Mouse (Mus musculus) embryo, embryonic 10.5 days (tissue): ENCODE data around the gene Eid2b.
A peak's percentile ranks its signal among the peaks of the same experiment; 100 is the strongest.
"Not testable (repeated sequence)": the region's sequence is repeated elsewhere in the genome, so short reads cannot be mapped to it uniquely, and the experiment has no call there.

Experiments used
- DNase-seq: peaks from one replicate; pipeline ENCODE4 v3.0.0-alpha.2; 2015; ENCODE audit warnings: low spot score

Gene Eid2b

GRCm38 (mm10) chr7:28277615-28278278 lies at the start of gene Eid2b:
Eid2b (plus strand) TSS chr7:28277739.
- DNase-seq: peak; percentile 95

GRCm38 (mm10) chr7:28243943-28244342 lies 33.6 kb upstream of the Eid2b start:
- DNase-seq: not testable (repeated sequence)

GRCm38 (mm10) chr7:28248957-28249356 lies 28.6 kb upstream of the Eid2b start:
- no peak for DNase-seq

- no peak for DNase-seq
Measured at GRCm38 (mm10) chr7:28251976-28252375, 25.6 kb upstream of the Eid2b start.

GRCm38 (mm10) chr7:28254591-28254990 lies 22.9 kb upstream of the Eid2b start:
- DNase-seq: no peak

- DNase-seq: peak; percentile 14
Measured at GRCm38 (mm10) chr7:28255476-28255875, 22.1 kb upstream of the Eid2b start.

GRCm38 (mm10) chr7:28262861-28263260 lies 14.7 kb upstream of the Eid2b start:
- DNase-seq: no peak

- peak; percentile 89 for DNase-seq
Measured at GRCm38 (mm10) chr7:28263786-28264185, 13.8 kb upstream of the Eid2b start.

- DNase-seq: no peak
Measured at GRCm38 (mm10) chr7:28265391-28265790, 12.1 kb upstream of the Eid2b start.

GRCm38 (mm10) chr7:28267129-28268041 lies 10.2 kb upstream of the Eid2b start, which contains the start of gene Eid2:
Eid2 (plus strand) TSS chr7:28267881.
- DNase-seq: peak; percentile 92

GRCm38 (mm10) chr7:28268042-28268531 lies 9.5 kb upstream of the Eid2b start:
- DNase-seq: peak; percentile 65

GRCm38 (mm10) chr7:28268576-28268975 lies 9.0 kb upstream of the Eid2b start:
- no peak for DNase-seq

GRCm38 (mm10) chr7:28269355-28269754 lies 8.2 kb upstream of the Eid2b start:
- DNase-seq: no peak

- no peak for DNase-seq
Measured at GRCm38 (mm10) chr7:28271761-28272160, 5.8 kb upstream of the Eid2b start.

GRCm38 (mm10) chr7:28277237-28277614 lies 313 bp upstream of the Eid2b start:
- no peak for DNase-seq

- no peak for DNase-seq
Measured at GRCm38 (mm10) chr7:28278279-28278652, 727 bp downstream of the Eid2b start.

- no peak for DNase-seq
Measured at GRCm38 (mm10) chr7:28280630-28281029, 3.1 kb downstream of the Eid2b start.

- DNase-seq: peak; percentile 53
Measured at GRCm38 (mm10) chr7:28290165-28290564, 12.6 kb downstream of the Eid2b start.

- peak; percentile 73 for DNase-seq
Measured at GRCm38 (mm10) chr7:28290638-28291590, 13.4 kb downstream of the Eid2b start, which contains the start of gene Selenov. Selenov (minus strand) TSS chr7:28291186.

GRCm38 (mm10) chr7:28294481-28294880 lies 16.9 kb downstream of the Eid2b start:
- DNase-seq: peak; percentile 87

- peak; percentile 90 for DNase-seq
Measured at GRCm38 (mm10) chr7:28298837-28299625, 21.5 kb downstream of the Eid2b start.
